Mouse (Mus musculus) lung, postnatal 4 days (tissue): ENCODE measurements around the gene Eif3i.

Source experiments
- DNase-seq, 2 experiments: peaks; one replicate each; pipeline ENCODE4 v3.0.0; 2021

The Eif3i gene

DNA sequence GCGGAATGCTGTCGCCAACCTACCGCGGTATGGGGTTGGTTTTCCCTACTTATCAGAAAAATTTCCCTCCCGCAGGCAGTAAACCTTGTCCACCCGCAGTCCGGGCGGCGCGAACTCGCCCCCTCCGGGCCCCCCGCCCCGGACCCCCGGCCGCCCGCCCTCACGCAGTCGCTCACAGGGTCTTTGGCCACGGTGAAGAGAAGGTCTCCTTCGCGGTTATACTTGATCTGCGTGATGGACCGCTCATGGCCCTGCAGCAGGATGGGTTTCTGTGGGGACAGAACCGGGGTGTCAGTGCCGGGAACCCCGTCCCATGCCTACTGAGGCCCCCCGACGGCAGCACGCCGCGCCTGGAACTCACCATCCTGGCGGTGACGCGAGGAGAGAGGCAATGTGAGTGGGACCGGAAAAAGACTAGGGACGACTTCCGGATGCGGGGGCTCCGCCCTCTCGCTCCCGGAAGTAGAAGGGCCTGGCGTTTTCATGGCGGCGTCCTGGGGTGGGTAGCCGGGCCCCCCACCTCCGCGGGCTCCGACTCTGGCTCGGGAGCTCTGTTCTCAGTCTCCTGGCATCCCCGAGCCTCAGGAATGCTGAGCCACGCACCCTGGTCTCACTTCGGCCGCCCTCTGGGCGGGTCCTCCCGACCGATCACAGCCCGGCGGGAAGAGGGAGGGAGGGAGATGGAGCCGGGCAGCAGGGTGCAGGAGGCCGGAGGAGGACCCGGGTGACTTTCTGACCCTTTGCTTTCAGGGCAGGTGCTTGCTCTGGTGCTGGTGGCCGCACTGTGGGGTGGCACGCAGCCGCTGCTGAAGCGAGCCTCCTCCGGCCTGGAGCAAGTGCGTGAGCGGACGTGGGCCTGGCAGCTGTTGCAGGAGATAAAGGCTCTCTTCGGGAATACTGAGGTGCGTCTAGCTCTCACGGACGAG is at the start of gene Eif3i, which contains the start of gene Tmem234:
Gene Eif3i, minus strand, starts transcription at position 416 of the 926 bp plus-strand sequence.
Gene Tmem234, plus strand, starts transcription at position 436 of the 926 bp plus-strand sequence.
- DNase-seq = peak; percentile 90 to 91

GRCm38 (mm10) chr4:129648656-129649055 is 48.2 kb upstream of the Eif3i start:
- no peak for DNase-seq

DNA sequence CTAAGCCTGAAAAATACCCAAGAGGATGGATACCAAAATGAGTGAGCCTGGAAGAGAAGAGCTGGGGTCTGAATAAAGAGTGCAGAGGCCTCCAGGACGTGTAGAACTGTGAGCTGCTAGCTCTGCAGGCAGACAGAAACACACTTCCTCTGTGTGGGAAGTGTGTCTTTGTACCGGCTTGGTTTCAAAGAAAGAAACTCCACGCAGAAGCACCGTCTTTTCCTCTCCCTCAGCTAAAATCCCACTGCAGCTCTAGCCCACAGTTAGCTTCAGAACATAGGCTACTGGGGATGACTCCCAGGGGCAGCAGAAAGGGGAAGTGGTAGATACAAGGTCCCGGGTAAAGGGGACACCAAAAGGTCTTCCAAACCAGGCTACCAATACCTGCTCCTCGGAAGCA is 44.8 kb upstream of the Eif3i start:
- DNase-seq = no peak

GRCm38 (mm10) chr4:129641756-129642155 is 41.3 kb upstream of the Eif3i start:
- DNase-seq = peak in 1 of 2 experiments; percentile 56

GRCm38 (mm10) chr4:129640638-129641467 is 40.4 kb upstream of the Eif3i start, which contains the start of gene Txlna:
Gene Txlna (minus strand): TSS chr4:129641065.
- DNase-seq = peak; percentile 97 to 98

DNA sequence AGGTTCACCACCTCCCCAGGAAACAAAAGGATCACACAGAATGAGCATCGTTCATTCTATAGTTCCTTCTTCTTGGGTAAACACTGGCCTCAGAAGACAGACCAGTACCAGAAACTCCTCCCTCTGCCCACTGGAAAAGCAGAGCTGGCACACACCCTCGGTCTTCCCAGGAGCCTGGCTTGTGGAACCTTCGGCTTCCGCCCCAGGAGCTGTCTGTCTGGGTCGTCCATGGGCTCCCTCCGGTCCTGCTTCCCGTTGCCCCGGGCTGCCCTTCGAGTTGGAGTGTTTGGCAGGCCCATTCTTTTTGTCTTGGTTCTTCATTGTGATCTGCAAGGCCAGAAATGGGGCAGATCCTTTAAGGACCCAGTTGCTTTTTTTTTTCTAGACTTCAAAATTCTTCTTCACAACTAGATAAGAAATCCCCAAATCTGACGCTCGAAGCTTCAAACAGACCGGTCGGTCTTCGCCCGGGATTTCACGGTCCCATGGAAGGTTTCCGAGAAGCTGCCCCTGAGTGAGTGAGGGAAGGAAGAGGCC is 39.7 kb upstream of the Eif3i start:
- peak; percentile 69 to 72 for DNase-seq

- no peak for DNase-seq
These were observed 38.8 kb upstream of the Eif3i start for GRCm38 (mm10) chr4:129639221-129639620.

GRCm38 (mm10) chr4:129633852-129634251 is 33.4 kb upstream of the Eif3i start:
- no peak for DNase-seq

GRCm38 (mm10) chr4:129631867-129632266 is 31.4 kb upstream of the Eif3i start:
- no peak for DNase-seq

GRCm38 (mm10) chr4:129630944-129631343 is 30.5 kb upstream of the Eif3i start:
- DNase-seq = peak; percentile 53 to 69

GRCm38 (mm10) chr4:129626035-129626434 is 25.6 kb upstream of the Eif3i start:
- no peak for DNase-seq

DNA sequence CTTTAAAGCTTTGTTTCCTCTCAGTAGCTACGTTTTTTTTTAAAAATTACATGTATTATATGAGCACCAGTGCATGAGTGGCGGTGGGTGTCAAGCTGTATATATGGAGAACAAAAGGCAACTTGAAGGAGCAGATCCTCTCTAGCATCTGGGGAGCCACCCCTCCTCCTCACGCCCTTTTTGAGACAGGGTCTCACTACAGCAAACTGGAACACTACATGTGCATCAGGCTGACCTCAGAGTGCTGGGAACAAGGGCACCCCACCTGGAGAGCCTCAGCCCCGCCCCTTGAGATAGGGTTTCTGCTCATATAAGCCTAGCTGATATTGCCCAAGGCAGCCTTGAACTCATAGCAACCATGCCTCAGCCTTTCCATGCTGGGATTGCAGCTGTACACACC is 25.0 kb upstream of the Eif3i start:
- no peak for DNase-seq

DNA sequence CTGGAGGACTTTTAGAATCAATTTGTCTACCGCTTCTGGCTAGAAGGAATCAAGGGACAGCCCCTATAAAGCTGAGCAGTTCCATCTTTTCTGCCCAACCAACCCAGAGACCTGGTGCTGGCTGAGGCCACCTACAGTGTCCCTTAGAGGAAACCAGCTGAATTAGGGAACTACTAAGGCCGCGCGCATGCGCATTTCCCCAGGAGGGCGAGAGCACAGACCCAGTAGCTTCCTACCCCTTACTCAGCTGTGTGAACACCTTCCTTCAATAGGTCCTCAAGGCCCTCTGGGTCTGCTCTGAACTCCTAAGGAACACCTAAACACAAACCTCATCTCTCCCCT is 24.6 kb upstream of the Eif3i start:
- peak; percentile 75 to 79 for DNase-seq

GRCm38 (mm10) chr4:129624281-129625028 is 24.0 kb upstream of the Eif3i start:
- DNase-seq = peak; percentile 89 to 93

GRCm38 (mm10) chr4:129623681-129624091 is 23.2 kb upstream of the Eif3i start, which contains the start of gene Ccdc28b:
Gene Ccdc28b (minus strand): TSS chr4:129623947.
- peak in 1 of 2 experiments; percentile 53 for DNase-seq

DNA sequence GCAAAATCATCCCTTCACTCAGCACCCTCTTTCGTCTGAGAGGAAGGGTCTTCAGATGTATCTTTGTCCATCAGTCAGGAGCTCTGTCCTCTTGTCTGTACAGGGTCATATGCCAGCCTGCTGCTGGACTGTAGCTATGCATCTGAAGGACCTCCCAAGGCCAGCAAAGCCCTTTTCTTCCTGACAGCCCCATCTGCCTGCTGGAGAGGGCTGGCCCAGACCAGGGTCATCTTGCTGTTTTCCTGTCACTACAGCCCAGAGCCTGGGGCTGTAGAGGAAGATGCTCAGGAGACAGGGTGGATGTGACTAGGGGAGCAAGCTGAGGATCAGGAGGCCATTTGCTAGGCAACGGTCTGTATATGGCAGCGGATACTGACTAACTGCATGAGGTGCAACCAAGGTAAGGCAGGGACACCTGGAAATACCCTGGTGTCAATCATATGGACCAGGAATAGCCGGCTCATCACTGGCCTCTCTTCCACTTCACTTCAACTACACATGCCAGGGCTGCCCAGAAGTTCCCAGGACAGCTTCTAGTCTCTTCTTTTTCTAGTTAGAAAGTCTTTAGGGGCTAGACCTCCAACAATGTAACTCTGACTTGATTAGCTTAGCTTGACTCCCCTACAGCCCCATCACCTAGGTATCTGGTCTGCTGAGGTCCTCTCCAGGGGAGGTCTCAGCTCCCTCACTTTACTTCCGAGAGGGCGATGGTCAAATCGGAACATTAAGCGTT is 22.5 kb upstream of the Eif3i start:
- DNase-seq = no peak

- DNase-seq = no peak
These were observed 21.8 kb upstream of the Eif3i start for GRCm38 (mm10) chr4:129622120-129622802.

DNA sequence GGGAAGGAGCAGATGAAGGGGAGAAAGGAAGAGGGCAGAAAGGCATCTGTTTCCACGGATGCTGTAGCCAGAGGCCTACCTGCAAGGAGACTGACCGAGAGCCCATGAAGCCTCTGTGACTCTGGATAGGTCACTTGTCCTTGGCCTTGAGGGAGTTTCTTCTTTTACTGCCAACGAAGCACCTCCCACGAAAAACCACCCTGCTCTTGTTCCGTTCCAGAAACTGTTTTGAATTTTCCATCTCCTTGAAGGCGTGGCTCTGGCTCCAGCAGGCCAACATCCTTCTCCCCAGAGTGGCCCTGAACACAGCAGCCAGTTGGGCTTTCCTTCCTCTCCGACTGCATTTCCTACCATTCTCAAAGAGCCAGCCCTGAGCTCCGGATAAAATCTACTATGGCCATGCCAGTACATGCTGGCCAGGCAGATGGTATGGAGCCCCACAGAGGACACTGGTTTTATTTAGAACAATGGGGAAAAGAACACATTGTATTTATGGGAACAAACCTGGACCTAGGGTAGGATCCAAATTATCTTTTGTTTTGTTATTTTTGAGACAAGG is 20.9 kb upstream of the Eif3i start:
- peak in 1 of 2 experiments; percentile 58 for DNase-seq

DNA sequence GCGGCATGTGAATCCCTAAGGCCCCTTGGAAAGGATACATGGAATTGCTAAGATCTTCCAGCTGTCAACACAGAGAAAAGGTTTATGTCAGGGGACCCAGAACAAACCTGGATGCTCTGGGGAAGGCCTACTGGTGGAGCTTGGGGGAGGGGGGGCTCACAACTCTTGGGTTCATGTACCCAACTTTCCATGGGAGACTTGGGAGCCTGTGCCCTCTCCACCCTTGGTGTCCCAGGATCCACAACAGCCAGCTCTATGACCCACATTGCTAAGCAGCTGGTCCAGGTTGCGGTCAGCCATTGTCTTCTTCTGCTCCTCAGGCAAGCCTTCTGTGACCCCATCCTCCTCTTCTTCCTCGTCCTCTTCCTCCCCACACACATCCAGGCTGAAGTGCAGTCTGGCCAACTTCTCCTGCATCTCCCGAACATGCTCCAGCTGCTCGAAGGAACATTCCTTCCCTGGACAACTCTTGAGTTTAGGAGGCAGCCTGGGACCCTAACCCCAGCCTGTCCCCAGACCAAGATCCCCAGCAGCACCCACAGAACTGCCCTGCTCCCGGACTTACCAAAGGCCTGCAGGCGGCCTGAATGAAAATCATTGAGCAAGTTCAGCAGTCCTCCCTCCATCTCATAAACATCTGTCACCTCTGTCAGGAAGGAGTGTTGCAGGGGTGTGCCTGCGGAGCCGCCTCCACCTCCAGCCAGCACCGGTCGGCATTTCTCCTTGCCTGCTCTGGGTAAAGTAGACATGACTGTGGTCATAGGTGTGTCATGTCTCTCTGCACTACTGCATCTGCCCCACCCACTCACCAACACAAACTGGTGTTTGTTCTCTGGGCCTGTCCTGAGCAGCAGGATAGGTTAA is 20.2 kb upstream of the Eif3i start:
- DNase-seq = no peak
